Mouse (Mus musculus): ENCODE measurements around the gene Gm128.
"Not testable (repeated sequence)": the region's sequence is repeated elsewhere in the genome, so short reads cannot be mapped to it uniquely, and the experiment has no call there.

Gm128 gene

DNA sequence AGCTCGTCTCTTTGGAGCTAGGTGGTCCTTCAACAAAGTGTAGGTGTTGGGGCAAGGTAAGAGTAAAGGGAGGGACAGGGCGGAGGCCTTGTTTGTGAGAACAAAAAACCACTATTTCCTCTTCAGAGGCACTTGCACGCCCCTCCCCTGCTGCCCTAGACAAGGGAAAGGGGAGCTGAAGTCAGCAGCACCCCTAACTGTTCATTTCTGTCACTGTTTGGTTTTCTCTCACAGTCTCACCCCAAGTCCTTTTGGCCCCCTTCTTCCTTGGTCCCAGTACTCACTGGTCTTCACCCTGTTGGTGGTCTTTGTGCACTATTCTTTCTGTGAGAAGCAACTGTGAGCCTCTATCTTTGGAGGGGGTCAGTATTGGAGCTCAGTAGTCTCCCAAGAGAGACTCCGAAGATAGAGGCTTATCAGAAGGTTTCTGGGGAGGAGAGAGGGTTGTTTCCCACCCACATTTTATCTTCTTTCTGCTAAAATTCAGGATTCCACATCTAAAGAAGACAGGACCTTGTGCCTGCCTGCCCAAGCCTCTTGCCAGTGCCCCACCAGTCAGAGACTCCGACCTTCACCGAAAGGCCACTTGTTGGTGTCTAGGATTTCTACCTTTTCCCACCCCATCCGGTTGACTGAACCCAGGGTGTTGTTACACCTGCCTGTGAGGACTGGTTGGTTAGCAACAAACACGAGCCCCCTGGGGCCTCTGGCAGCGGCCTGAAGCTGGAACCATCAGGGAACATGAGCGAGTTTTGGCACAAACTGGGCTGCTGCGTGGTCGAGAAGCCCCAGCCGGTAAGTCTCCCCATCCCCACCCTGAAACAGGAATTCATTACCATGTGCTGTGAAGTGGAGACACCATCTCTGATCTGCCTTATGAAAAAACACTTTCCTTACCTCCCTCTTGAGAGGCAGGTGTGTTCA, 9.8 kb downstream of the Gm128 start, which contains the start of gene Mllt11:
Mllt11 (minus strand) TSS at position 874 of the 924 bp plus-strand sequence.
- no peak for DNase-seq (ENCODE audit: low spot score)

DNA sequence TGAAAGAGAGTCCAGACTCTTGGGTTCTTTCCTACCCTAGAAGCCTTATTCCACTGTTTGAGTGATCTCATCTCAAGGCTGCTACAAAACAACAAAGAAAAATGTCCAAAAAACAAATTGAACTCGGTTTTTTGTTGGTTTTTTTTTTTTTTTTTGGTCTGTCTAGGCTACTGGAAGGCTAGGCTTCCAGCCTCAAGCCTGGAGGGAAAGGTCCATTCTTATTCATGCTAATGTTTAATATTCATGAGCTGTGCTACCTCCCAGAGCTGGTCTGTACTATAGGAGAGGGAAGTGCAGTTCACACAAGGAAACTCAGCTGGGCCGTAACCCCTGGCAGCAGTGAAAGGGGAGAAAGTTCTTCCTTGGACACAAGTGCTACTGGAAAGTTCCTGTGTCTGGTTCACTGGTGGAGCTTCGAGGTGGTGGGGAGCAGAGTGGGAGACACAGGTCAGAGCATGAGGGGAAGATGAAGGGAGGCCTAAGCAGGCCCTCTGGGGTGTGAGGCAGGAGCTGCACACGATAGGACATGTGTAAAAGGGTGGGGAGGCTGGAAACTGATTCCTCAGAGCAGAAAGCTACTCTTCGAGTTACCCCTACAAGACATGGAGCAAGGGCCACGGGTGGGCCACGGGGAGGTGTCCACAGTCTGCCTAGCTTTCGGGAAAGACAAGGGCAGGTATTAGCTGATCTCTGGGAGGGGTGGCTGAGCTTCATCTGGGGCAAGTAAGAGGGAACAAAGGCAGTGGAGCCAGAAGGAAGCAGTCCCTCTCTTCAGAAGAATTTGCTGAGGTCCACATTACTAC, 10.7 kb downstream of the Gm128 start:
- DNase-seq (ENCODE audit: low spot score) = peak; percentile 59

- DNase-seq (ENCODE audit: low spot score) = peak; percentile 61
Observed at GRCm38 (mm10) chr3:95229781-95230494, 11.5 kb downstream of the Gm128 start.

GRCm38 (mm10) chr3:95228894-95229780, 12.3 kb downstream of the Gm128 start:
- peak; percentile 61 for DNase-seq (ENCODE audit: low spot score)

DNA sequence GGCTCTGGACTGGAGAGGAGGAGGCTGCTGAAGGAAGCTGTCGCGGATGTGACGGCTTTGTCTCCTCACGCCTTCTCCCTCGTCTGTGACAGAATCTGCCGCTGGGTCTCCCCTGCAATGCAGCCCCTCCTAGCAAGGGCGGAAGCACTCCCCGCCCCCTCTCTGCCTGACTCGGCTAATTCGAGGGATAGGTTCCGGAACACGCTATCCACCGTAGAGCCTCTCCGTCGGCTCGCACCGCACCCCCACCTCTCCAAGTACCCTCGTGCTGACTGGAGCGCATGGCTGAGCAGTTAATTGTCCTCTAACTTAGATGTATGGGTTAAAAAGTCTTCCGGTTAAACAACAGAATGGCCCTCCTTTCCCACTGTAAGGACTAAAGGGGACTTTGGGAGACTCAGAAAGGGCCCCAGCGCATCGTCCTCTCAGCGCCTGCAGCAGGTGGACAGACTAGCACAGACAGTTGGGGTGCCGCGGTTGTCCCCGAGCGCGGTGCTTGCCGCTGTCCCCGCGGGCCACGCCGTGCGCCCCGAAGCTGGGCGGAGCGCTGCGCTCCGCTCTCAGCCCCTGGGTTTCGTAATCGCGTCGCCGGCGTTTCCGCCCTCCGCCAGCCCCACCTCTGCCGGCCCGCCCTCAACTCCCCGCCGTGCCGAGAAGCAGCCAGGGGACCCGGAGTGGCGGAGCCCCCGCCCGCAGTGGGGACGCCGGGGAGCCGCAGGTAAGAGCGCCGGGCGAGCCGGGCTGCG, 13.1 kb downstream of the Gm128 start, which contains the start of gene Cdc42se1:
Cdc42se1 (plus strand) TSS at position 585 of the 746 bp plus-strand sequence.
- peak; percentile 95 for DNase-seq (ENCODE audit: low spot score)

DNA sequence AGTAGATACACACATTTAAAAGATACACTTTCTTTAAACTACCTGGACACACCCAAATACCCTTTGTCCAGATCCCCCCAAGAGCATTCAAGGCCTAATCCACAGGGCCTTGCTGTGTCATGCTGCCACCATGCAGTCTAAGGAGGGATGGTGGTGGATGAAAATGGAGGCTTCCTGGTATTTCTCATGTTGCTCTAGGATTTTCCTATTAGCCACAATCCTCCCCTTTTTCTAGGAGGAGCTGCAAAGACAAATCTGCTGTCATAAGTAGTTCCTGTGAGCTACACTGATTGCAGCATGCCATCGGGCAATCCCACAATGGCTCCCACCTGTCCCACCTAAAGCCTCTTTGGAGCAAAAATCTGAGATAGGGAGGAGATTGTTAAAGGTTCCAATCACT, 14.2 kb downstream of the Gm128 start:
- peak; percentile 48 for DNase-seq (ENCODE audit: low spot score)

- DNase-seq (ENCODE audit: low spot score) = peak; percentile 67
Observed at GRCm38 (mm10) chr3:95224295-95224694, 17.1 kb downstream of the Gm128 start.

DNA sequence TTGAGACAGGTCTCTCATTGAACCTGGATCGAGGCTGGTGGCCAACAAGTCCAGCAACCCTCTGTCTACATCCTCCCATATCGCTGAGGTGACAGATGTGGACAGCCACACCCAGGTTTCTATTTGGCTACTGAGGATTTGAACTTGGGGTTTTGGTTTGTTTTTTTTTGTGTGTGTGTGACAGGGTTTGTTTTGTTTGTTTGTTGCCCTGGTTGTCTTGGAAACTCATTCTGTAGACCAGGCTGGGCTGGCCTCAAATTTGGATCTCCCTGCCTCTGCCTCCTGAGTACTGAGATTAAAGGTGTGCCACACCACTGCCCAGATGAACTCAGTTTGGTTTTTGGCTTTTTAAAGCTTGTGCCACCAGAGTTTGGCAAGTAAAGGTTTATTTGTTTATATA, 18.4 kb downstream of the Gm128 start:
- DNase-seq (ENCODE audit: low spot score) = no peak

DNA sequence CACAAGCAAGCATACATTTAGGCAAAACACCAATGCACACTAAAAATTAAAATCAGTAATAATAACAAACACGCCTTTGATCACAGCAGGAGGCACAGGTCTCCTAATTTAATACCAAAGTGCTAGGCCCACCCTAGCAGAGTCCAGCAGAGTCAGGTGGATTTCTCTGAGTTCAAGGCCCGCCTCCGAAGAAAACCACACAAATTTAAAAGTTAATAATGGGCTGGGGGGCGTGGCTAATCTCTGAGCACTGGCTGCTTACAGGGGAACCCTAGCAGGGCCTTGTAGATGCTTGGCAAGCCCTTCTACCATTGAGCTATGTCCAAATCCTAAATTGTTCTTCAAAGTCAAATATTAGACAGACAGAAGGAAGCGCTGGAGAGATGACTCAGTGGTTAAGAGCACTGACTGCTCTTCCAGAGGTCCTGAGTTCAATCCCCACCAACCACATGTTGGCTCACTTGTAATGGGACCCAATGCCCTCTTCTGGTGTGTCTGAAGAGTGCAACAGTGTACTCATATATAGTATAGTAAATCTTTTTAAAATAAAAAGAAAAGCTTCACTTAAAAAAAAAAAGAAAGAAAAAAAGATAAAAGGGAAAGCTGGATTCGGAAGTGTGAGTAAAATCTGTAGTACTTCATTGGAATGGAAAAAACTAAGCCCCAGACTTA, 22.8 kb downstream of the Gm128 start:
- DNase-seq (ENCODE audit: low spot score) = peak; percentile 23

GRCm38 (mm10) chr3:95217255-95218134, 23.9 kb downstream of the Gm128 start, which contains the start of gene Gabpb2:
TSS of gene Gabpb2 (minus strand) at chr3:95217916.
- peak; percentile 95 for DNase-seq (ENCODE audit: low spot score)

GRCm38 (mm10) chr3:95216655-95217254, 24.6 kb downstream of the Gm128 start:
- no peak for DNase-seq (ENCODE audit: low spot score)

DNA sequence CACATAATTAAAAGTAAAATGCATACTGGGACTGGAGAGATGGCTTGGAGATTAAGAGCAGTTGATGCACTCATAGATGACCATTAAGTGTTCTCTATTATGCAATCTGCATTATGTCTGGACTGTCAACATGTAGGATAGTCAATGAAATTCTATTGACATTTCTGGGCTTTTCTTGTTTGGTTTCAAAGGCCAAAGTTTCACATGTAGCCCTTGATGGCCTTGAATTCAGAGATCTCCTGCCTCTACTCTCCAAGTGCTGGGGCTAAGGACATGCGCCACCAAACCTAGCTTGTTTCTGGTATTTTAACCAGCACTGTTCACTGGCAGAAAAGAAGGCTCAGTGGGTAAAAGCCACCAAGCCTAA, 27.8 kb downstream of the Gm128 start:
- no peak for DNase-seq (ENCODE audit: low spot score)

DNA sequence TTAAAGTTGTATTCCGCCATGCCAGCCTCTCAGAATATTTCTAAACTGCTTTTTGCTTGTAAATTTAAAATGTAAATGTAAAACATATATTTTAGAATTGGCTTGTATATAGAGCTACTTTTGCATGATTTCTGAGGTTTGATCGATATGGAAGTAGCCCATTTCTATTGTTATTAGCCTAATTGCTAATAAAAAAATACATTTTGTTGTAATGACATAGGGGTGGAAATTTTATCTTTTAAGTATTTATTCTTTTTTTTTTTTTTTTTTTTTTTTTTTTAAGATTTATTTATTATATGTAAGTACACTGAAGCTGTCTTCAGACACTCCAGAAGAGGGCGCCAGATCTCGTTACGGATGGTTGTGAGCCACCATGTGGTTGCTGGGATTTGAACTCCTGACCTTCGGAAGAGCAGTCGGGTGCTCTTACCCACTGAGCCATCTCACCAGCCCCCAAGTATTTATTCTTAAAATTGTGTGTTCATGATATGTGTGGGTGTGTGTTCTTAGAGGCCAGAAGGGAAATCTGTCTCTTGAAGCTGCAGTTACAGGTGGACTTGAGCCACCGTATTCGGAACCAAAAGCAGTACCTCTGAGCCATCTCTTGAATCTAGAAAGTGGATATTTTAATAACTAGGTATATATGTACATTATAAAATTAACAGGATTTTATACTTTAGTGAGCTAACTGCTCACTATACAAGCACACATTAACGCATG, 28.3 kb downstream of the Gm128 start:
- DNase-seq (ENCODE audit: low spot score) = not testable (repeated sequence)

DNA sequence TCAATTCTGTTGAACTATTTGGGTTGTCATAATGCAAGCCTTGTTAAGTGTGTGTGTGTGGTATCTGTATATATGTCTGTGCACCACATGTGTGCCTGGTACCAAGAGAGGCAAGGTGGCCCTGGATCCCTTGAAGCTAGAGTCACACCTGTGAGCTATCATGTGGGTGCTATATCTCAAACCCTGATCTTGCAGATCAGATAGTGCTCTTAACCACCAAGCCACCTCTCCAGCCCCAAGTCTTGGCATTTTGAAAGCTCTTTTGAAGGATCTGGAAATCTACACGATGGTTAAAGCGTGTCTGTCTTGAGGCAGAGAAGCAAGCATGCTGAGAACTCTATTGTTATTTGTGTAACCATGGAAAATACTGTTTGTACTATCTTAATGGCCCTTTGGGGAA, 30.8 kb downstream of the Gm128 start:
- DNase-seq (ENCODE audit: low spot score) = no peak

- no peak for DNase-seq (ENCODE audit: low spot score)
Observed at GRCm38 (mm10) chr3:95208286-95208685, 33.1 kb downstream of the Gm128 start.

DNA sequence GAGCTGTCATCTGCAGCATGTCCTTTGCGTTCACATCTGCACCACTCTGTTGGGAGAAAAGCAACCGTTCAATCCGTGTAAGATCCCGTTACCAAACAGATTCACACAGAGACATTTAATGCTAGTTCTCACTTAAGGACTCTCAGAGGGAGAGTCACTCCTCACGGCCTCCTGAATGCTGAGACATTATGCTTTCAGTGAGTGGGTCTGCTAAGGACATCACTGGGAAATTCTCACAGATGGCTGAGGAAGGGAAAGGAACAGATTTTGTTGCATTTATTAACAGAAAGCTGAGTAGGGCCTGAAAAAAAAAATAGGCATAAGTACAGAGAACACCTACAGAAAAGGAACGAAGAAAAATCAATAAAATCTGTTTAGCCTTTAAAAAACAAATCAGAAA, 37.5 kb downstream of the Gm128 start:
- no peak for DNase-seq (ENCODE audit: low spot score)

DNA sequence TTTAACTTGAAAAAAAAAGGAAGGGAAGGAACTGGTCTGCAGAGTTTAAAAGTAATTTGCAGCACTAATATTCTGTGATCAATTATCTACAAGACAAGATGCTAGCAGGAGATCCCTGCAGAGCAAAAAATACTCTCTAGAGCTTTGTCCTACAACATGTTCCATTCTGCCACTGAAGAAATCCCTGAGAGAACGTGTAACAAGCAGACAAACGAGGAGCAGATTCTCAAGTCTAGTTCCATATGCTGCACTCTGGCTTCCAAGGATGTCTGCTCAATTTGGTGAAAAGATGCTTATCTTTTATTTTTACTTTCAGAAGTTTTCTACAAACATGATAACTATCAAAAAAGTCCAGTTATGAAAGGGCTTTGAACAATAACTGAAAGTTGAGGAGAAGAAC, 40.8 kb downstream of the Gm128 start:
- DNase-seq (ENCODE audit: low spot score) = no peak

DNA sequence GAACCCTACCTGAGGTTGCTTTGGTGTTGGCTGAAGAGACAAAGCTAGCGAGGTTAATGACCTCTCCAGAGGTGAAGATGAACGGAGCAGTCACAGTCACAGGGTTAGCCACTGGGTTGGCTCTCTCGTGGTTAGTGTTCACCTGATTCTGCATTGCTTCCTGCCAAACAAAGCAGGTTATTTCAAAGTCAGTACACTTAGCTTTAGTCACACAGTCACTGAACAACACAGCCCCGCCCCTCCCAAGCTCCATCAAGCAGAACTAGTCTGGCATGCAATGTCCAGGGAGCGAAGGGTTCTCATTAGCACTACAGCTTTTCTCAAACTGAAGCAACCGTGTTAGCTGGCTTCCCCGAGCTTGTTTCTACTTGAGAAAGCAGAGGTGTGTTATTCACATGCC, 41.3 kb downstream of the Gm128 start:
- no peak for DNase-seq (ENCODE audit: low spot score)

All from embryo, embryonic 10.5 days (tissue).